Mouse (Mus musculus) cerebellum, adult 2 months (tissue): ENCODE measurements around the gene Grap.
"Not testable (repeated sequence)": the region's sequence is repeated elsewhere in the genome, so short reads cannot be mapped to it uniquely, and the experiment has no call there.

Experiments
- CTCF ChIP-seq: fragments of 200-500 bp; IDR thresholded peaks from 2 replicates; pipeline ENCODE4 v1.5.1; 2011; ENCODE audit warnings: low read depth, mild to moderate bottlenecking, control low read depth, low read length, moderate library complexity, borderline replicate concordance; ENCODE audit not compliant: insufficient read depth
- POLR2A ChIP-seq: fragments of 200-500 bp; IDR thresholded peaks from 2 replicates; pipeline ENCODE4 v1.6.1; 2011; ENCODE audit warnings: low read length, control low read depth, borderline replicate concordance; ENCODE audit not compliant: insufficient read depth

DNA sequence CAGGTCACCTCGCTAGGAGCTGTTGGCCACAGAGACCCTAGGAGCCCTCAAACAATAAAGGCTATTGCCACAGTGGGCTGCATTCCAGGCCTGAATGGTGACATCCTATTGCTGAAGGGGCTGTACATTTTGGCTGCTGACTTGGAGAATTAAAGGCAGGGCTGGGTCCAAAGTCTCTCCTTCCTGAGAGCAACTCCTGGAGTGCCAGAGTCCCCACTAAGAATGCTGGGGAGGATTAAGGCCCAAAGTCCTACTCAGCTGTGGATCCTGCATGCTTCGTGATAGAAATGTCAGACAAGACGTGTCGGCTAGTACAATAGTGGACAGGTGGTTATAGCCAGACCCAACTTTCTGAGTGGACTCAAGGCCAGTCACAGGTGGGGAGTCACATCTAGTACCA is 16.8 kb upstream of the Grap start:
- TF ChIP-seq CTCF, POLR2A: not testable (repeated sequence)
